Mouse (Mus musculus): ENCODE results near the gene Omt2a. TPM values are rescaled to one million over a fixed set of nuclear protein-coding genes. Genes with fewer than 3 reads are reported as not detected.
A peak's percentile ranks its signal among the peaks of the same experiment; 100 is the strongest.

Omt2a gene
- 0.42 TPM in 1 of 2 replicates, not detected in the other for polyA plus RNA-seq (2014; fragmentation: Nextera tagmentation; extraction: Ambion mirVana)

DNA sequence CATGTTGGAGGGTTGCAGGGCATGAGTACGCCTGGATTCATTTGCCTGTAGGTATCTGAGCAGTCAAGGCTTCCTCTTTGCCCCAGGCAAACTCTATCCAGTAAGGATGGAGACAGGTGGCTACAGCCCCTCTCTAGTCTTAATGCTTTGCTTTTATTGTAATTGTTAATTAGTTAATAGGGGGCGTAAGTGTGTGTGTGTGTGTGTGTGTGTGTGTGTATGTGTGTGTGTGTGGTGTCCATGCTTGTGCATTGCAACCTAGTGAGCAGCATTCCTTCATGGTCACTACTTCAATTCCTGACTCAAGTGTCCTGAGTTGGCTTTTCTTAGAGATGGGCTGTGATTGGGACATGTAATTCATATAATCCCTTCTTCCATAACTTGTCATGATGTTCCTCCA lies at the start of gene Omt2a:
Gene Omt2a (minus strand): TSS at position 101 of the 400 bp plus-strand sequence.
- Histone ChIP-seq H3K4me1 (ENCODE audit: control insufficient read depth, insufficient read depth, low read length) (no peaks in the 10 kb centered on the region), H3K36me3 (ENCODE audit: control insufficient read depth, insufficient read depth, low read length) (no peaks in the 10 kb centered on the region), H3K27ac (ENCODE audit: low read length) (no peak within 1 kb of the TSS), H3K4me3 (ENCODE audit: low read depth, low read length) (no peak within 1 kb of the TSS), H3K27me3 (ENCODE audit: control insufficient read depth, insufficient read depth, low read length) (no peaks in the 10 kb centered on the region), H3K9ac (replicated peaks; ENCODE audit: low read depth, low read length) (no peak within 1 kb of the TSS), H3K4me2 (replicated peaks; ENCODE audit: low read depth, low read length) (no peak within 1 kb of the TSS), H3K9me3 (ENCODE audit: control insufficient read depth, low read depth, low read length) (no peaks in the 10 kb centered on the region)
- ATAC-seq (ENCODE audit: insufficient number of reproducible peaks, insufficient read depth, low FRiP score, low read depth), result no peak
- 80% methylated on average over 2 of the region's 2 CpGs for WGBS

GRCm38 (mm10) chr9:78363374-78363773 lies 48.8 kb upstream of the Omt2a start:
- 65% methylated on average over 6 of the region's 6 CpGs for WGBS
- H3K9me3 ChIP-seq (ENCODE audit: control insufficient read depth, low read depth, low read length), result no peaks in the 10 kb centered on the region
- H3K4me2 ChIP-seq (replicated peaks; ENCODE audit: low read depth, low read length), result no peak overlapping the region
- H3K4me3 ChIP-seq (ENCODE audit: low read depth, low read length), result no peak overlapping the region
- no peak for ATAC-seq (ENCODE audit: insufficient number of reproducible peaks, insufficient read depth, low FRiP score, low read depth)
- no peak overlapping the region for H3K9ac ChIP-seq (replicated peaks; ENCODE audit: low read depth, low read length)
- H3K27ac ChIP-seq (ENCODE audit: low read length), result no peak overlapping the region
- no peaks in the 10 kb centered on the region for H3K36me3 ChIP-seq (ENCODE audit: control insufficient read depth, insufficient read depth, low read length)
- H3K27me3 ChIP-seq (ENCODE audit: control insufficient read depth, insufficient read depth, low read length), result no peaks in the 10 kb centered on the region
- no peaks in the 10 kb centered on the region for H3K4me1 ChIP-seq (ENCODE audit: control insufficient read depth, insufficient read depth, low read length)

- Histone ChIP-seq H3K4me3 (ENCODE audit: low read depth, low read length) (no peak overlapping the region), H3K9me3 (ENCODE audit: control insufficient read depth, low read depth, low read length) (no peaks in the 10 kb centered on the region), H3K36me3 (ENCODE audit: control insufficient read depth, insufficient read depth, low read length) (no peaks in the 10 kb centered on the region), H3K4me1 (ENCODE audit: control insufficient read depth, insufficient read depth, low read length) (no peaks in the 10 kb centered on the region), H3K9ac (replicated peaks; ENCODE audit: low read depth, low read length) (no peak overlapping the region), H3K4me2 (replicated peaks; ENCODE audit: low read depth, low read length) (no peak overlapping the region), H3K27me3 (ENCODE audit: control insufficient read depth, insufficient read depth, low read length) (no peaks in the 10 kb centered on the region), H3K27ac (ENCODE audit: low read length) (no peak overlapping the region)
- no peak for ATAC-seq (ENCODE audit: insufficient number of reproducible peaks, insufficient read depth, low FRiP score, low read depth)
- 55% methylated on average over 2 of the region's 2 CpGs for WGBS
Measured at GRCm38 (mm10) chr9:78360484-78360872, 45.9 kb upstream of the Omt2a start.

DNA sequence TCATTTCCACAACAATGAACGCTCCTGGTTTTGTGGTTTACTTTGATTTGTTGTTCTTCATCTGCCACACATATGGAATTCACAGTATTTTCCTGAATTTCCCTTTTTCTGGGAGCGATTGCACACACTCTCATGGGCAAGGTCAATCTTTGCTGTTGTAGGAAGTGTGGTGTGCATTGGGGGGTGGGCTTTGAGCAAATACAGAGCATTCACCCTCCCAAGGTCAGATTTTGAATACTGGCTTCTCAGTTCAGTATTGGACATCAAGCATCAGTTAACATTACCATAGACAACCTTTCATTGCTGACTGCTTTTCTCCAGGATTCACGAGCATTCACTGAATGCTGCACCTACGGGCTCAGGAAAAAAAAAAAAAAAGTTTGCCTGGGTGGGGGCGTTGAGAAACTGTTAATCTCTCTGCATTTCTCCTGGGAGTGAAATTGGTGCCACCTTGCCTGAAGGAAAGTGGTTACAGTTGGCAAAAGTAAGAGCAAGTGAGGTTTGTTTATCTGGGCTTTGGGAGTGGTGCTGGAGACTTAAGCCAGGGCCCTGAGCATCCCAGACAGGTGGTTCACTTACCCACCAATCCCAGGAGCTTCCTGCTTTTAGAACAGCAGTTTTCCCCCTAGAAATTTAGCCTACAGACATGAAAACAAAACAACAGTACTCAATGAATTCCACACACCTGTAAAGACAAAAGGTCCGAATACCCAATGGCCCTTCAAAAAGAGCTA lies 45.3 kb upstream of the Omt2a start:
- Histone ChIP-seq H3K36me3 (ENCODE audit: control insufficient read depth, insufficient read depth, low read length) (no peaks in the 10 kb centered on the region), H3K9me3 (ENCODE audit: control insufficient read depth, low read depth, low read length) (no peaks in the 10 kb centered on the region), H3K27me3 (ENCODE audit: control insufficient read depth, insufficient read depth, low read length) (no peaks in the 10 kb centered on the region), H3K4me2 (replicated peaks; ENCODE audit: low read depth, low read length) (no peak overlapping the region), H3K4me1 (ENCODE audit: control insufficient read depth, insufficient read depth, low read length) (no peaks in the 10 kb centered on the region), H3K4me3 (ENCODE audit: low read depth, low read length) (no peak overlapping the region), H3K27ac (ENCODE audit: low read length) (no peak overlapping the region), H3K9ac (replicated peaks; ENCODE audit: low read depth, low read length) (no peak overlapping the region)
- WGBS, result 76% methylated on average over 6 of the region's 6 CpGs
- ATAC-seq (ENCODE audit: insufficient number of reproducible peaks, insufficient read depth, low FRiP score, low read depth), result no peak

GRCm38 (mm10) chr9:78358053-78358452 lies 43.5 kb upstream of the Omt2a start:
- Histone ChIP-seq H3K4me2 (replicated peaks; ENCODE audit: low read depth, low read length) (no peak overlapping the region), H3K9ac (replicated peaks; ENCODE audit: low read depth, low read length) (no peak overlapping the region), H3K4me1 (ENCODE audit: control insufficient read depth, insufficient read depth, low read length) (no peaks in the 10 kb centered on the region), H3K4me3 (ENCODE audit: low read depth, low read length) (no peak overlapping the region), H3K27ac (ENCODE audit: low read length) (no peak overlapping the region), H3K36me3 (ENCODE audit: control insufficient read depth, insufficient read depth, low read length) (no peaks in the 10 kb centered on the region), H3K27me3 (ENCODE audit: control insufficient read depth, insufficient read depth, low read length) (no peaks in the 10 kb centered on the region), H3K9me3 (ENCODE audit: control insufficient read depth, low read depth, low read length) (no peaks in the 10 kb centered on the region)
- 11% methylated on average over 9 of the region's 9 CpGs for WGBS
- 0 out of 2 replicates have a peak, but pooled peaks have one; percentile 65 for ATAC-seq (ENCODE audit: insufficient number of reproducible peaks, insufficient read depth, low FRiP score, low read depth)

GRCm38 (mm10) chr9:78355611-78356010 lies 41.0 kb upstream of the Omt2a start, which contains the start of gene Gsta2:
Gene Gsta2, minus strand, starts transcription at chr9:78355788.
- Histone ChIP-seq H3K4me1 (ENCODE audit: control insufficient read depth, insufficient read depth, low read length) (no peaks in the 10 kb centered on the region), H3K27ac (ENCODE audit: low read length) (no peak within 1 kb of the TSS), H3K9ac (replicated peaks; ENCODE audit: low read depth, low read length) (no peak within 1 kb of the TSS), H3K9me3 (ENCODE audit: control insufficient read depth, low read depth, low read length) (no peaks in the 10 kb centered on the region), H3K4me3 (ENCODE audit: low read depth, low read length) (no peak within 1 kb of the TSS), H3K27me3 (ENCODE audit: control insufficient read depth, insufficient read depth, low read length) (no peaks in the 10 kb centered on the region), H3K4me2 (replicated peaks; ENCODE audit: low read depth, low read length) (no peak within 1 kb of the TSS), H3K36me3 (ENCODE audit: control insufficient read depth, insufficient read depth, low read length) (no peaks in the 10 kb centered on the region)
- WGBS, result 86% methylated on average over 8 of the region's 8 CpGs
- no peak for ATAC-seq (ENCODE audit: insufficient number of reproducible peaks, insufficient read depth, low FRiP score, low read depth)

DNA sequence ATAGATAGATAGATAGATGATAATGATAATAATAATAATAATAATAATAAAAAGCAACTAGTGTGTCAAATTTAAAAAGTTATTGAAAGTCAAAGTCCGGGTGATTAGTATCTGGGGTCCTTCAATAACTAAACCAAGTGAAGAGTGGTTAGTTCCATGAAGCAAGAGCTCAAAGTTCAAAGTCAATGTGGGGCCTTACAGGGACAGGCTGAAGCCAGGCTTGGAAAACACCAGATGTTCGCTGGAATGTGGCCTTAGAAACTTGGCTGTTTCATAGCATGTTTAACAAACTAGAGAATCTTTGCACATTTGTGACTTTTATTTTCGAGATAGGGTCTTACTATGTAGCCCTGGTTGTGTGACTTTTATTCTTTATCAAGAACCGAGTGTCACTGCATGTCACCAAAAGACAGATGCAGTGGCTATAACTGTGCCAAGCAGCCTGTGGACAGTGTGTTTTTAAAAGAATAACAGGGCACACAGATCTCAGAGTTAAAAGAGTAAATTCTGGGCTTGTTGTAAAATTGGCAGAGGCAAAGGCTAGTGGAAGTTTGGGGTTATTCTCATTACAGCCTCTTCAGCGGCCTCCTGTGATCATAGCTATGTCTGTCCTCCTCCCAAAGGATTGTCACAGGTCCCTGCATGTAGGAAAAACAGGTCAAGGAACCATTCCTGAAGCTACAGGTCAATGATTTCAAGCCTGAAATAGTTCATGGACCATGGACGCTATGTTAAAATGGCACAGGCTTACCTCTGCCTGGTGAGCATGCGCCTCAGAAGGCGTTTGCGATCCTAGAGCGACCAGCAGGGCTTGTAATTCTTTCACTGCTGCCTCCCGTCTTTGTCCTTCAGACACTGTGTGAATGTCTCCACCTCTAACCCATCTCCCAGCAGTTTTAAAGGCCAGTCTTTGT lies 40.3 kb upstream of the Omt2a start:
- H3K27ac ChIP-seq (ENCODE audit: low read length), result no peak overlapping the region

DNA sequence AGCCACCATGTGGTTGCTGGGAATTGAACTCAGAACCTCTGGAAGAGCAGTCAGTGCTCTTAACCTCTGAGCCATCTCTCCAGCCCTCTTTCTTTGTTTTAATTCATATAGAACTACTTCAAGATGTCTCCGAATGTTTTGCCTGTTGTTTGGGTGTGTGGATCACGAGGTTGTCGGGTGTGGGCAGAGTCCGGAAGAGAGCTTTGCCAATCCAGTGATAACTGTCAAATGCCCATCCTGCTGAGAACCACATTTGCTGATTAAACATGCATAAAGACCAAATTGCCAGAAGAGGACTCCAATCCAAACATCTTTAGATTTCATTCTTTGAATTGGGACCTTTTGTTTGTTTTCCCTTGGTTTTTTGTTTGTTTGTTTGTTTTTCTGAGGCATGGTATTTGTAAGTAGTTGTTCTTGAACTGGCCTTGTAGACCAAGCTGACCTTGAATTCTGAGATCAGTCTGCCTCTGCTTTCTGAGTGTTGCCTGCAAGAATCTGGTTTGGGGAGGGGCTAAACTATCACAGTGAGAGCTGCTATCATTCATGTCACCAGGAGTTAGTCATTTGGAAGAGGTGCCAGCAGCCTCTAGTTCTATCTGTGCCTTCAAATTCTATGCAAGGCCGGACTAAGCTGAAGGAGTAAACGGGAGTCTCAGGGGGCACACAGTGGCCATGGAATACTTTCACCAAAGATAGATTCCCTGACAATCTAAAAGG lies 37.1 kb upstream of the Omt2a start:
- no peak overlapping the region for H3K27ac ChIP-seq (ENCODE audit: low read length)
- no peak overlapping the region for H3K9ac ChIP-seq (replicated peaks; ENCODE audit: low read depth, low read length)
- no peak overlapping the region for H3K4me3 ChIP-seq (ENCODE audit: low read depth, low read length)
- no peaks in the 10 kb centered on the region for H3K27me3 ChIP-seq (ENCODE audit: control insufficient read depth, insufficient read depth, low read length)
- no peak overlapping the region for H3K4me2 ChIP-seq (replicated peaks; ENCODE audit: low read depth, low read length)
- H3K36me3 ChIP-seq (ENCODE audit: control insufficient read depth, insufficient read depth, low read length), result no peaks in the 10 kb centered on the region
- WGBS, result 79% methylated on average over 6 of the region's 6 CpGs
- H3K4me1 ChIP-seq (ENCODE audit: control insufficient read depth, insufficient read depth, low read length), result no peaks in the 10 kb centered on the region
- no peaks in the 10 kb centered on the region for H3K9me3 ChIP-seq (ENCODE audit: control insufficient read depth, low read depth, low read length)
- ATAC-seq (ENCODE audit: insufficient number of reproducible peaks, insufficient read depth, low FRiP score, low read depth), result no peak

More for the DNA sequence above, 40.3 kb upstream of the Omt2a start:
- no peak overlapping the region for H3K4me3 ChIP-seq (ENCODE audit: low read depth, low read length)
- WGBS, result 81% methylated on average over 11 of the region's 11 CpGs
- ATAC-seq (ENCODE audit: insufficient number of reproducible peaks, insufficient read depth, low FRiP score, low read depth), result no peak
- no peaks in the 10 kb centered on the region for H3K4me1 ChIP-seq (ENCODE audit: control insufficient read depth, insufficient read depth, low read length)
- no peak overlapping the region for H3K4me2 ChIP-seq (replicated peaks; ENCODE audit: low read depth, low read length)
- H3K36me3 ChIP-seq (ENCODE audit: control insufficient read depth, insufficient read depth, low read length), result no peaks in the 10 kb centered on the region
- H3K9ac ChIP-seq (replicated peaks; ENCODE audit: low read depth, low read length), result no peak overlapping the region
- no peaks in the 10 kb centered on the region for H3K9me3 ChIP-seq (ENCODE audit: control insufficient read depth, low read depth, low read length)
- no peaks in the 10 kb centered on the region for H3K27me3 ChIP-seq (ENCODE audit: control insufficient read depth, insufficient read depth, low read length)
